Mouse (Mus musculus) megakaryocyte, embryonic 14.5 days (primary cell): Measurements from ENCODE around the gene Arl3. TPM values are rescaled to one million over a fixed set of nuclear protein-coding genes. Genes with fewer than 3 reads are reported as not detected.

Experiments
- H3K27me3 ChIP-seq: replicated peaks from 2 replicates; pipeline ENCODE3; 2012; ENCODE audit warnings: inconsistent platforms
- H3K36me3 ChIP-seq: replicated peaks from 2 replicates; pipeline ENCODE3; 2012; ENCODE audit warnings: low read length, inconsistent platforms, mixed read lengths
- H3K4me1 ChIP-seq: 2 replicates; pipeline ENCODE4 v1.6.1; 2012; ENCODE audit warnings: inconsistent platforms
- H3K4me3 ChIP-seq: replicated peaks from 2 replicates; pipeline ENCODE3; 2012; ENCODE audit warnings: moderate library complexity, mild to moderate bottlenecking, inconsistent platforms
- H3K9me3 ChIP-seq: 2 replicates; pipeline ENCODE4 v1.6.1; 2012; ENCODE audit warnings: inconsistent platforms
- FLI1 ChIP-seq: IDR thresholded peaks from 2 replicates; pipeline ENCODE4 v1.6.1; 2012; ENCODE audit warnings: low read length, inconsistent platforms, mixed read lengths
- GATA1 ChIP-seq: IDR thresholded peaks from 3 replicates; pipeline ENCODE4 v1.6.1; 2012; ENCODE audit warnings: mixed read lengths, low read length, inconsistent platforms, borderline replicate concordance
- polyA plus RNA-seq: library from polyadenylated mRNA; stranded (reverse); fragments of >175 nt; gene quantifications from 2 replicates; pipeline ENCODE4 v1.2.3, GENCODE M21; 2012; ENCODE audit warnings: low replicate concordance; ENCODE audit not compliant: insufficient read depth

Gene Arl3
- polyA plus RNA-seq, 1 experiment, result 22.9 TPM

GRCm38 (mm10) chr19:46537357-46537756, 35.6 kb downstream of the Arl3 start:
- Histone ChIP-seq H3K4me1 (peaks cover 35% of the 10 kb centered on the region), H3K36me3 (peaks cover 39% of the 10 kb centered on the region), H3K4me3 (no peak overlapping the region), H3K27me3 (no peaks in the 10 kb centered on the region), H3K9me3 (no peaks in the 10 kb centered on the region)
- TF ChIP-seq GATA1 (no peak), FLI1 (no peak)

- Histone ChIP-seq H3K36me3 (peaks cover 20% of the 10 kb centered on the region), H3K4me3 (no peak overlapping the region), H3K9me3 (no peaks in the 10 kb centered on the region), H3K27me3 (no peaks in the 10 kb centered on the region), H3K4me1 (peaks cover 63% of the 10 kb centered on the region)
- TF ChIP-seq FLI1, result no peak
- no peak for TF ChIP-seq GATA1
These were observed 38.4 kb downstream of the Arl3 start for GRCm38 (mm10) chr19:46534542-46535098.

GRCm38 (mm10) chr19:46533525-46533924, 39.5 kb downstream of the Arl3 start:
- Histone ChIP-seq H3K9me3 (no peaks in the 10 kb centered on the region), H3K4me1 (peaks cover 74% of the 10 kb centered on the region), H3K27me3 (no peaks in the 10 kb centered on the region), H3K4me3 (no peak overlapping the region), H3K36me3 (peaks cover 16% of the 10 kb centered on the region)
- TF ChIP-seq FLI1 (no peak), GATA1 (no peak)

GRCm38 (mm10) chr19:46533066-46533465, 39.9 kb downstream of the Arl3 start:
- no peaks in the 10 kb centered on the region for H3K9me3 ChIP-seq
- H3K27me3 ChIP-seq, result no peaks in the 10 kb centered on the region
- peaks cover 14% of the 10 kb centered on the region for H3K36me3 ChIP-seq
- TF ChIP-seq FLI1, result no peak
- no peak for TF ChIP-seq GATA1
- no peak overlapping the region for H3K4me3 ChIP-seq
- H3K4me1 ChIP-seq, result peaks cover 74% of the 10 kb centered on the region

GRCm38 (mm10) chr19:46532031-46532688, 40.8 kb downstream of the Arl3 start:
- Histone ChIP-seq H3K27me3 (no peaks in the 10 kb centered on the region), H3K36me3 (peaks cover 10% of the 10 kb centered on the region), H3K4me3 (peak overlapping the region; percentile 18), H3K9me3 (no peaks in the 10 kb centered on the region), H3K4me1 (peaks cover 80% of the 10 kb centered on the region)
- TF ChIP-seq GATA1, result no peak
- TF ChIP-seq FLI1, result no peak

- H3K36me3 ChIP-seq, result peaks cover 6% of the 10 kb centered on the region
- H3K27me3 ChIP-seq, result no peaks in the 10 kb centered on the region
- peaks cover 84% of the 10 kb centered on the region for H3K4me1 ChIP-seq
- H3K9me3 ChIP-seq, result no peaks in the 10 kb centered on the region
- TF ChIP-seq FLI1, result no peak
- TF ChIP-seq GATA1, result no peak
- H3K4me3 ChIP-seq, result peak overlapping the region; percentile 18
These were observed 41.6 kb downstream of the Arl3 start for GRCm38 (mm10) chr19:46531071-46532030.

GRCm38 (mm10) chr19:46530449-46530990, 42.5 kb downstream of the Arl3 start:
- TF ChIP-seq GATA1, result no peak
- no peak for TF ChIP-seq FLI1
- Histone ChIP-seq H3K4me1 (peaks cover 88% of the 10 kb centered on the region), H3K4me3 (no peak overlapping the region), H3K27me3 (no peaks in the 10 kb centered on the region), H3K36me3 (peaks cover 6% of the 10 kb centered on the region), H3K9me3 (no peaks in the 10 kb centered on the region)

- Histone ChIP-seq H3K27me3 (no peaks in the 10 kb centered on the region), H3K36me3 (peaks cover 6% of the 10 kb centered on the region), H3K4me3 (peak overlapping the region; percentile 87), H3K4me1 (peaks cover 90% of the 10 kb centered on the region), H3K9me3 (no peaks in the 10 kb centered on the region)
- TF ChIP-seq FLI1 (no peak), GATA1 (no peak)
These were observed 43.2 kb downstream of the Arl3 start for GRCm38 (mm10) chr19:46529601-46530448.

- H3K36me3 ChIP-seq, result peaks cover 4% of the 10 kb centered on the region
- no peaks in the 10 kb centered on the region for H3K9me3 ChIP-seq
- no peak for TF ChIP-seq GATA1
- no peak for TF ChIP-seq FLI1
- peak overlapping the region; percentile 87 for H3K4me3 ChIP-seq
- H3K27me3 ChIP-seq, result no peaks in the 10 kb centered on the region
- H3K4me1 ChIP-seq, result peaks cover 92% of the 10 kb centered on the region
These were observed 44.3 kb downstream of the Arl3 start for GRCm38 (mm10) chr19:46528529-46529213.
